Comparison of ENCODE assay signal across 15 mouse cellular contexts in the genomic region with DNA sequence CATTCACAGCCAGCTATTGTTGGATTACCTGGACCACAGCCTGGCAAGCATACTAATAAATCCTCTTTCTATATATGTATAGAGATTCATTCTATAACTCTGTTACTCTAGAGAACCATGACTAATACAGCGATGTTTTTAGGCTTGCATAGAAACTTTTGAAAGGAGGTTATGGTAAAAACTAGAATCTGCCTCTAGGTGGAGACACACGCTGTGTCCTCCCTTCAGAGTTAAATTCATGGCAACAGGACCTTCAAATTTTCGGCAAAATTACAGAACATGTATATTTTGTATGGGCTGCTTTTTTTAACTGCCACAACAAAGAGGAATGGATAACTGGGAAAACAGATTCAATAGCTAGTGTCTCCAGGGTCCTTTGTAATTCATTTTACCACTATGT.
"Had no signal": no experiment of that assay in that cellular context is flagged by ENCODE, and none has a peak within 500 bp of the region (broad histone marks: within the 10 kb centered on the region; RNA-seq: fewer than 3 reads in every experiment).

No protein-coding gene starts in this region.

- DNase-seq: kidney, adult 2 months; kidney, postnatal 36 days; liver, embryonic 13.5 days; lung, adult 18-20 months; lung, postnatal 14 days; right cerebral cortex, adult 18-20 months; right cerebral cortex, postnatal 25 days; thymus, adult 2 months; thymus, postnatal 25 days had no signal

- H3K9ac ChIP-seq: limb, embryonic 15.5 days; liver, embryonic 13.5 days had no signal

- H3K36me3 ChIP-seq: limb, embryonic 15.5 days; liver, embryonic 13.5 days had no signal

- ATAC-seq: intestine, embryonic 16.5 days; midbrain, embryonic 16.5 days had no signal

- H3K9me3 ChIP-seq: limb, embryonic 15.5 days; liver, embryonic 13.5 days; megakaryocyte, embryonic 14.5 days had no signal

- H3K4me2 ChIP-seq: limb, embryonic 15.5 days; liver, embryonic 13.5 days; midbrain, embryonic 11.5 days had no signal

- H3K4me1 ChIP-seq: limb, embryonic 15.5 days; liver, embryonic 13.5 days; megakaryocyte, embryonic 14.5 days had no signal

- H3K27me3 ChIP-seq: limb, embryonic 15.5 days; liver, embryonic 13.5 days; megakaryocyte, embryonic 14.5 days had no signal

- H3K4me3 ChIP-seq: limb, embryonic 15.5 days; liver, embryonic 13.5 days; megakaryocyte, embryonic 14.5 days had no signal

- H3K27ac ChIP-seq: limb, embryonic 15.5 days; liver, embryonic 13.5 days; macrophage had no signal
